Mouse (Mus musculus) layer of hippocampus, adult 11-12 months (tissue): ENCODE results near the gene Fam205c.
"Not testable (repeated sequence)": the region's sequence is repeated elsewhere in the genome, so short reads cannot be mapped to it uniquely, and the experiment has no call there.

Experiments
- DNase-seq: peaks from one replicate; pipeline ENCODE4 v3.0.0; 2022; ENCODE audit warnings: low spot score

Gene Fam205c

GRCm38 (mm10) chr4:42876586-42877291 lies 2.7 kb upstream of the Fam205c start:
- peak; percentile 56 for DNase-seq

GRCm38 (mm10) chr4:42872746-42873435 lies 1.1 kb downstream of the Fam205c start:
- DNase-seq: no peak

DNA sequence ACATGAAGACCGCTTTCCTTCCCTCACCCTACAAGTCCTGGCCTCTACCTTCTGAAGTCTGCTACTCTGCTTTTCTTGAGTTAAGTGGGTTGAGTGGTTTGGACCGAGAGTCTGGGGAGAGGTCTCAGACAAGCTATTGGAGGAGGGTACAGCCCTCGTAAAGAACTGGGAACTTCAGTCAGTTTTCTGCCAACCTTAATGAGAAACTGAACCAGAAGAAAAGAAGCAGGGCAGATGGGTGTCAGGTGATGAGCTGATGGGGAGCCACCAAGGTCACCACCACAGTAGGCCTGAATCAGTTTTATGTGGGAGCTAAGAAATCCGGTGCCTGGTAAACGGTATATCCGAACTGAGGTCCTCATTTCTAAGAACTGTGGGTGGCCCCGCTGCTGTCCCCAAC lies 1.9 kb downstream of the Fam205c start:
- DNase-seq: no peak

DNA sequence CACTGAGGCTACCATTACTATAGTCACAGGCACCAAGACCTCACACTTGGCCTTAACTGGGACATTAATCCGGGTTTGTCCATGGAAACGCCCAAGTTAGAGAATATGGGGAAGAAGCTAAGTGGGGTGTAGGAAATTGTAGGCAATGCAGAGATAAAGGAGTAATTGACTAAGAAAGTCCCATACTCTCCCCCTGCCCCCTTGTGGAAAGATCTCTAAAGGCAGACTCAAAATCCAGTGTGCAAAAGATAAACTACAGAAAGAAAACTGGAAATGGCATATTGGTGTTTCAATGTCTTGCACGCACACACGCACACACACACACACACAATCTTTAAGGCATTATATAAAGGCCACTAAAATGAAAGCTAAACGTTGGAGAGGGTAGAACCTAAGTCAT lies 3.3 kb downstream of the Fam205c start:
- no peak for DNase-seq

DNA sequence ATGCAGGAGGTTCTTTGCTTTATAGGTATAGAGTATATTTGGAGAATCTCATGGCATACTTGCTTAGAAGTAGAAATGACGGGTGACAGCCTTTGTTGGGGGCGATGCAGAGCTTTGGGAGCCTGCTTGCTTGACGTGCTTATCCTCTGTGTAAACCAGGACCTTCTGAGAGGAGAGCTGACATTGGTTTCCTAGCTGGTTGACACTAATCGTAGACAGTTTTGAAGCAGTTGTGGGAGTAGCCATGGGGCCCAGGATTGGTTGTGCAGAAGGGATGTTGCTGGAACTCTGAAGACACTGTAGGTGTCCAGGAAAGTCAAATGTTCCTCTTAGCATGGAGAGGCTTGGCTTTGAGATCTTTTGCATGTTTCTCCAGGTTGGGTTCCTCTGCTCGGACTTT lies 5.8 kb downstream of the Fam205c start:
- no peak for DNase-seq

DNA sequence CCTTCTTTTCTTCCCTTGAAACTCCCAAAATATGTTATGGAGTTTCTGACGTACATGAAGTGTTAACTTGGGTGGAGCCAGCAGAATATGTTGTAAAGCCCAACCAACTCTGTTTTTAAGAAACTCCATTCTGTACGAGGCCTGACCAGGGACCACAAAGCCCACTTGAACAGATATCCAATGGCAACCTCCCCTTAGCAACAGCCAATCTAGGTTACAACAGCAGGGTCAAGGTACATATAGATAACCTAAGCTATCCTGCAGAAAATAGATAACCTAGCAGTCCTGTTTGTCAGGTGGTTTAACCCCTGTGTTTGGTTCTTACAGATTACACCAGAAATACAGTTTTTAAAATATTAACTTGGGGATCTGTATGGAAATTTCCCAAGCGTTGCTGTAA lies 6.6 kb downstream of the Fam205c start:
- DNase-seq: no peak

DNA sequence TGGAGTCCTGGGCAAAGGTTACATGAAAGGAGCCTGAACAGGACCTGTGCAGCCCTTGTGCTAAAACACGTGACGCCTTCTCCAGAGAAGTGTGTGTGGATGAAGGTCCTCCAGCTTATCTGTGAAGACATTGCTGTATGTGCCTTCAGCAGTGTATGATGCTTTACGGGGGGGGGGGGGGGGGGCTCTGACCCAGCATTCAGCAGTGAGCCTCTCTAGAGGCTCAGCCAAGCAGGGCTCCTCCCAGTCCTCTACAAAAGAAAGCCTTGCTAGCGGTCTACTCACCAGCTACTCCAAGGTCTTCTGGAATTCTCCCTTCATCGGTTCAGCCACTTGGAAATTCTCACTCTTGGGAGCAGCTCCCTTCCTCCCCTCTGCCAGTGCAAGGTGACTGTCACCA lies 10.5 kb downstream of the Fam205c start:
- DNase-seq: not testable (repeated sequence)

- DNase-seq: not testable (repeated sequence)
Observed at GRCm38 (mm10) chr4:42860483-42860882, 13.6 kb downstream of the Fam205c start.

DNA sequence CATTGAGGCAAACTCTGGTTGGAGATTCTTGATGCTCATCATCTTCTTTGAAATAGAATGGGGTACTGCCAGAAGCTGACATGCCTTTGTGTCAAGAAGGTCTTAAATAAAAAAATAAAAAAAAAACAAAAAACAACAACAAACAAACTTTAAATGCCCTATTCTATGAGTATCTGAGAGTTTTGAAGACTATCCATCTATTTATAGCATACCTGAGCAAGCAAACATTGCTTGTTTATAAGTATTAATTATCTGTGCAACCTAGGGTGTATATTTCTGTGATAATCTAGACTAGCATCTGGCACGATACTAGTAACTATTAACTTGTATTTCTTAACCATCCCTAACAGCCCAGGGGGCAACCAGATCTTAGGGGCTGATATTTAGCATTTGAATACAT lies 17.4 kb downstream of the Fam205c start, which contains the start of gene Gm12394:
Gene Gm12394, minus strand, starts transcription at position 101 of the 400 bp plus-strand sequence.
- not testable (repeated sequence) for DNase-seq

GRCm38 (mm10) chr4:42853788-42854187 lies 20.2 kb downstream of the Fam205c start, which contains the start of gene Fam205a1:
Fam205a1 (minus strand) TSS chr4:42853888.
- not testable (repeated sequence) for DNase-seq
